Mouse (Mus musculus): ENCODE data around the gene Stx12.
"Not testable (repeated sequence)": the region's sequence is repeated elsewhere in the genome, so short reads cannot be mapped to it uniquely, and the experiment has no call there.

Gene Stx12

GRCm38 (mm10) chr4:132884064-132884843 lies at the start of gene Stx12:
Gene Stx12, minus strand, starts transcription at chr4:132884509.
- DNase-seq (ENCODE audit: low spot score in 2 of 2), result peak; percentile 89

- DNase-seq (ENCODE audit: low spot score in 2 of 2), result peak in 1 of 2 experiments; percentile 51
Observed at GRCm38 (mm10) chr4:132932752-132933404, 48.6 kb upstream of the Stx12 start.

GRCm38 (mm10) chr4:132930784-132931183 lies 46.5 kb upstream of the Stx12 start:
- DNase-seq (ENCODE audit: low spot score in 2 of 2), result peak; percentile 36 to 62

- DNase-seq (ENCODE audit: low spot score in 2 of 2), result not testable (repeated sequence)
Observed at GRCm38 (mm10) chr4:132926520-132926919, 42.2 kb upstream of the Stx12 start.

GRCm38 (mm10) chr4:132922558-132923008 lies 38.3 kb upstream of the Stx12 start, which contains the start of gene Fam76a:
Gene Fam76a, minus strand, starts transcription at chr4:132922558.
- peak; percentile 100 for DNase-seq (ENCODE audit: low spot score in 2 of 2)

- DNase-seq (ENCODE audit: low spot score in 2 of 2), result peak in 1 of 2 experiments; percentile 42
Observed at GRCm38 (mm10) chr4:132922061-132922530, 37.8 kb upstream of the Stx12 start.

GRCm38 (mm10) chr4:132921488-132921887 lies 37.2 kb upstream of the Stx12 start:
- no peak for DNase-seq (ENCODE audit: low spot score in 2 of 2)

- DNase-seq (ENCODE audit: low spot score in 2 of 2), result no peak
Observed at GRCm38 (mm10) chr4:132920171-132920570, 35.9 kb upstream of the Stx12 start.

- DNase-seq (ENCODE audit: low spot score in 2 of 2), result not testable (repeated sequence)
Observed at GRCm38 (mm10) chr4:132918493-132918892, 34.2 kb upstream of the Stx12 start.

GRCm38 (mm10) chr4:132912156-132912555 lies 27.8 kb upstream of the Stx12 start:
- DNase-seq (ENCODE audit: low spot score in 2 of 2), result no peak

- no peak for DNase-seq (ENCODE audit: low spot score in 2 of 2)
Observed at GRCm38 (mm10) chr4:132905843-132906360, 21.6 kb upstream of the Stx12 start.

GRCm38 (mm10) chr4:132904765-132905309 lies 20.5 kb upstream of the Stx12 start:
- no peak for DNase-seq (ENCODE audit: low spot score in 2 of 2)

GRCm38 (mm10) chr4:132904071-132904470 lies 19.8 kb upstream of the Stx12 start:
- DNase-seq (ENCODE audit: low spot score in 2 of 2), result no peak

GRCm38 (mm10) chr4:132898197-132898596 lies 13.9 kb upstream of the Stx12 start:
- no peak for DNase-seq (ENCODE audit: low spot score in 2 of 2)

- DNase-seq (ENCODE audit: low spot score in 2 of 2), result peak; percentile 20 to 37
Observed at GRCm38 (mm10) chr4:132894402-132894801, 10.1 kb upstream of the Stx12 start.

GRCm38 (mm10) chr4:132884844-132885374 lies 600 bp upstream of the Stx12 start:
- no peak for DNase-seq (ENCODE audit: low spot score in 2 of 2)

GRCm38 (mm10) chr4:132883561-132884063 lies 697 bp downstream of the Stx12 start:
- no peak for DNase-seq (ENCODE audit: low spot score in 2 of 2)

- DNase-seq (ENCODE audit: low spot score in 2 of 2), result no peak
Observed at GRCm38 (mm10) chr4:132874363-132875097, 9.8 kb downstream of the Stx12 start.

GRCm38 (mm10) chr4:132873481-132874362 lies 10.6 kb downstream of the Stx12 start:
- no peak for DNase-seq (ENCODE audit: low spot score in 2 of 2)

- DNase-seq (ENCODE audit: low spot score in 2 of 2), result no peak
Observed at GRCm38 (mm10) chr4:132871116-132871515, 13.2 kb downstream of the Stx12 start.
